Mouse (Mus musculus) kidney, embryonic 15.5 days (tissue): ENCODE results near the gene Zbtb18. TPM values are rescaled to one million over a fixed set of nuclear protein-coding genes. Genes with fewer than 3 reads are reported as not detected.

Experiments used
- ATAC-seq: fragments of 200-750 bp; cut with Nextera tagmentation; replicated peaks from 2 replicates; pipeline ENCODE4 v1.8.0; 2017; ENCODE audit warnings: moderate TSS enrichment; ENCODE audit not compliant: low FRiP score
- H3K27ac ChIP-seq: fragments of 300-500 bp; sonication (generic); 2 replicates; pipeline ENCODE4 v1.5.1; 2015; ENCODE audit warnings: mild to moderate bottlenecking, inconsistent platforms
- H3K27me3 ChIP-seq: fragments of 300-500 bp; sonication (generic); 2 replicates; pipeline ENCODE4 v1.6.1; 2015; ENCODE audit warnings: inconsistent platforms
- H3K36me3 ChIP-seq: fragments of 300-500 bp; sonication (generic); 2 replicates; pipeline ENCODE4 v1.6.1; 2015; ENCODE audit warnings: inconsistent platforms
- H3K4me1 ChIP-seq: fragments of 300-500 bp; sonication (generic); 2 replicates; pipeline ENCODE4 v1.6.1; 2015; ENCODE audit warnings: inconsistent platforms
- H3K4me2 ChIP-seq: fragments of 300-500 bp; sonication (generic); 2 replicates; pipeline ENCODE4 v1.6.1; 2015; ENCODE audit warnings: moderate library complexity, mild to moderate bottlenecking, inconsistent platforms
- H3K4me3 ChIP-seq: fragments of 300-500 bp; sonication (generic); replicated peaks from 2 replicates; pipeline ENCODE4 v1.5.1; 2015; ENCODE audit warnings: mild to moderate bottlenecking, inconsistent platforms
- H3K9ac ChIP-seq: fragments of 300-500 bp; sonication (generic); 2 replicates; pipeline ENCODE4 v1.6.1; 2015; ENCODE audit warnings: mild to moderate bottlenecking, inconsistent platforms
- H3K9me3 ChIP-seq: fragments of 300-500 bp; sonication (generic); replicated peaks from 2 replicates; pipeline ENCODE4 v1.6.1; 2016; ENCODE audit warnings: inconsistent platforms
- WGBS: fragments of 180-500 bp; shearing (Covaris S2); methylation state at CpG from one replicate; pipeline ENCODE4 v1.1.7; 2015; ENCODE audit warnings: mixed read lengths; 5-methylcytosine and 5-hydroxymethylcytosine counted together
- polyA plus RNA-seq: library from polyadenylated mRNA; unstranded; fragments of >200 nt; fragmentation: Nextera tagmentation; extraction: Ambion mirVana; gene quantifications from 2 replicates; pipeline ENCODE4 v1.2.1, GENCODE M21; 2015

Gene Zbtb18
- polyA plus RNA-seq, result 1.7 and 1.9 TPM in 2 replicates

DNA sequence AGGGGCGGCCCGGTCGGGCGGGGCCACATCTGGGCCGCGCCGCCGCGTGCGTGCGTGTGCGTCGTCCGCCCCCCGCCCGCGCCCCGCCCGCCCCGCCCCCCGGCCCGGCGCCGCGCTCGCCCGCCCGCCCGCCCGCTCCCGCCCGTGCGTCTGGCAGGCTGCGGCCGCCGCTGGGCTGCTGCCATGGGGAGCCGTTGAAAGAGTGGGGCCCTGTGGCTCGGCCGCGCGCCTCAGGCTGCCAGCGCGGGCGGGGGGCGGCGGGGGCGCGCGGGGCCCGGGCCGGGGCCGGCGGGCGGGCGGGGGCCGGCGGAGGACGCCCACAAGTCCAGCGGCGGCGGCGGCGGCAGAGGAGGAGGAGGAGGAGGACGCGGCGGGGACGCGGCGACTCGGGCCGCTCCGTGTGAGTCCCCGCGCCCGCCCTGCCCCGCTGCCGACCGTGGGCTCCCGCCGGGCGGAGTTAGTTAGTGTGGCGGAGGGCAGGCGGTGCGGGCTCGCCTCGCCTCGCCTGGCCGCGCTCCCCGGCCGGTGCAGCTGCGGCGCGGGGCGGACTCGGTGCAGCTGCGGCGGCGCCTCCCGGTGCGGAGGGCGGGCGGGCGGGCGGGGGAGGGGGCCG lies at the start of gene Zbtb18:
TSS of gene Zbtb18 (plus strand) at position 156 of the 613 bp plus-strand sequence.
- H3K27me3 ChIP-seq, result no peaks in the 10 kb centered on the region
- H3K4me1 ChIP-seq, result peaks cover 38% of the 10 kb centered on the region
- H3K9ac ChIP-seq, result peak within 1 kb of the TSS; percentile 86
- WGBS, result 0% methylated on average over 12 of the region's 106 CpGs
- H3K4me3 ChIP-seq, result peak within 1 kb of the TSS; percentile 86
- H3K9me3 ChIP-seq, result no peaks in the 10 kb centered on the region
- H3K4me2 ChIP-seq, result peak within 1 kb of the TSS; percentile 88
- peaks cover 3% of the 10 kb centered on the region for H3K36me3 ChIP-seq
- peak within 1 kb of the TSS; percentile 99 for H3K27ac ChIP-seq
- peak; percentile 22 for ATAC-seq

GRCm38 (mm10) chr1:177397455-177397854 lies 44.7 kb upstream of the Zbtb18 start:
- Histone ChIP-seq H3K4me1 (no peaks in the 10 kb centered on the region), H3K27ac (no peak overlapping the region), H3K27me3 (no peaks in the 10 kb centered on the region), H3K9ac (no peak overlapping the region), H3K4me3 (no peak overlapping the region), H3K9me3 (no peaks in the 10 kb centered on the region), H3K36me3 (no peaks in the 10 kb centered on the region), H3K4me2 (no peak overlapping the region)
- WGBS, result 88% methylated on average over 1 of the region's 1 CpGs
- ATAC-seq, result no peak; the same call in 1 of the 2 replicates

- Histone ChIP-seq H3K4me3 (no peak overlapping the region), H3K9ac (no peak overlapping the region), H3K36me3 (no peaks in the 10 kb centered on the region), H3K27ac (no peak overlapping the region), H3K9me3 (no peaks in the 10 kb centered on the region), H3K4me1 (no peaks in the 10 kb centered on the region), H3K27me3 (no peaks in the 10 kb centered on the region), H3K4me2 (no peak overlapping the region)
- no peak for ATAC-seq
- WGBS, result 77% methylated on average over 6 of the region's 6 CpGs
These were observed 37.0 kb upstream of the Zbtb18 start for GRCm38 (mm10) chr1:177405170-177405569.

DNA sequence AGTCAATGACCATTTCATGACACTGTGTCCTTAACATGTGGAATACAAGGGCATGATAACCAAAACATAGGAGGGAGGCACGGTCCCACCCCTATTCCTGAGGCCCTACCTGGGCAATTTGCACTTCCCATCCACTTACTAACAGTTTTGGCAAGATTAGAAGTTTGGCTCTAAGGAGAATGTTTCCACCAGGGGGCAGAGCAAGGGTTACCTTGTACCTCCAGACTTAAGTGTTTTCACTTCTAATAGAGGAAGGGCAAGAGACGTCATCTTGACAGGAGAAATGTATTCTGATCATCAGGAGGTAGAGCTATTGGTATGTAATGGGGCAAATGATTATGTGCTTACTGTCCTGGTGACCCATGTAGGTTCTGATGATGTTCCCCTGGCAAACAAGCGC lies 33.5 kb upstream of the Zbtb18 start:
- H3K27ac ChIP-seq, result no peak overlapping the region
- no peak for ATAC-seq
- no peaks in the 10 kb centered on the region for H3K27me3 ChIP-seq
- H3K4me1 ChIP-seq, result no peaks in the 10 kb centered on the region
- no peaks in the 10 kb centered on the region for H3K9me3 ChIP-seq
- H3K36me3 ChIP-seq, result no peaks in the 10 kb centered on the region
- 71% methylated on average over 3 of the region's 3 CpGs for WGBS
- no peak overlapping the region for H3K9ac ChIP-seq
- no peak overlapping the region for H3K4me3 ChIP-seq
- H3K4me2 ChIP-seq, result no peak overlapping the region

GRCm38 (mm10) chr1:177410769-177411348 lies 31.3 kb upstream of the Zbtb18 start:
- no peaks in the 10 kb centered on the region for H3K27me3 ChIP-seq
- no peak overlapping the region for H3K4me3 ChIP-seq
- H3K36me3 ChIP-seq, result no peaks in the 10 kb centered on the region
- H3K27ac ChIP-seq, result no peak overlapping the region
- H3K9me3 ChIP-seq, result no peaks in the 10 kb centered on the region
- no peaks in the 10 kb centered on the region for H3K4me1 ChIP-seq
- ATAC-seq, result no peak
- H3K9ac ChIP-seq, result no peak overlapping the region
- H3K4me2 ChIP-seq, result no peak overlapping the region
- WGBS, result 77% methylated on average over 7 of the region's 7 CpGs

GRCm38 (mm10) chr1:177411359-177412358 lies 30.5 kb upstream of the Zbtb18 start:
- WGBS, result 55% methylated on average over 19 of the region's 19 CpGs
- no peaks in the 10 kb centered on the region for H3K36me3 ChIP-seq

DNA sequence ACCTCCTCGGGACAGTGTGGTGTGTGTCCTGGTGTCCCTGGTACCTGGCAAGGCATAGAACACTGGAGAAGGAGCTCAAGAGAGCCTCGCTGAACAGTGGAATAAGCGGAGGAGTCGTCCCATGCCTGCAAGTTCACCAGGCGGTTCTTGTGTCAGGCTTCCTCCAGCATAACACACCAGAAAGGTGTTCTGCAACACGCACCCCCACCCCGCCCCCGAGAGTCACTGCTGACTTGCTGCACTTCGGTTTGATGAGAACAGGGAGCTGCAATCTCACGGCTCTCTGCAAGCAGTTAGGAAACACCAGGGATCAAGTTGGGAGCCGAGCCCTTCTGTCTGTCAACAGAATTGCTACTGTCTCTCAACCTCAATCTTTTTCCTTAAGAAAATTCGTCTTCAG lies 22.8 kb upstream of the Zbtb18 start:
- ATAC-seq, result no peak
- Histone ChIP-seq H3K4me3 (no peak overlapping the region), H3K27ac (no peak overlapping the region), H3K9ac (no peak overlapping the region), H3K4me2 (no peak overlapping the region), H3K27me3 (no peaks in the 10 kb centered on the region), H3K4me1 (no peaks in the 10 kb centered on the region), H3K36me3 (no peaks in the 10 kb centered on the region), H3K9me3 (no peaks in the 10 kb centered on the region)
- 67% methylated on average over 12 of the region's 12 CpGs for WGBS

More at GRCm38 (mm10) chr1:177411359-177412358, 30.5 kb upstream of the Zbtb18 start:
- Histone ChIP-seq H3K4me3 (no peak overlapping the region), H3K27ac (no peak overlapping the region), H3K9me3 (no peaks in the 10 kb centered on the region), H3K9ac (no peak overlapping the region), H3K4me1 (no peaks in the 10 kb centered on the region), H3K27me3 (no peaks in the 10 kb centered on the region), H3K4me2 (no peak overlapping the region)
- no peak for ATAC-seq

DNA sequence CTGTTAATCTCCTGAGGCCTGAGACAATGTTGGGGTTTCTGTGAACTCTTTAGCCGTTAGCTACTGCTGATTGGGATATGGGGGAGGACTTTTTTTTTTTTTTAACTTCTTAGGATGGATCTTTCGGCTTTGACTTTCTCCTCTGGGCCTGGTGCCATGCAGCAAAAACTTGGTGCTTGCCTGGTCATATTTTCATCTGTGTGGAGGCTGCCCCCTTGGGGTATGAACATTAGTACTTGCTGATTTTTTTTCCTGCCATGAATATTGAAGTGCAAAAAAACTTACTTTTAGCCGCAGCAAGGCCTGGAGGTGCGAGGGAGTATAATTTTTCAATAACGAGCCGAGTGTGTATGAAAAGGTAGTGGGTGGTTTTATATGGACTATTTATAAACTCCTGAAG lies 22.0 kb upstream of the Zbtb18 start:
- no peaks in the 10 kb centered on the region for H3K27me3 ChIP-seq
- no peaks in the 10 kb centered on the region for H3K9me3 ChIP-seq
- no peaks in the 10 kb centered on the region for H3K4me1 ChIP-seq
- H3K36me3 ChIP-seq, result no peaks in the 10 kb centered on the region
- 69% methylated on average over 6 of the region's 6 CpGs for WGBS
- H3K4me3 ChIP-seq, result no peak overlapping the region
- ATAC-seq, result no peak
- no peak overlapping the region for H3K9ac ChIP-seq
- H3K27ac ChIP-seq, result no peak overlapping the region
- no peak overlapping the region for H3K4me2 ChIP-seq

DNA sequence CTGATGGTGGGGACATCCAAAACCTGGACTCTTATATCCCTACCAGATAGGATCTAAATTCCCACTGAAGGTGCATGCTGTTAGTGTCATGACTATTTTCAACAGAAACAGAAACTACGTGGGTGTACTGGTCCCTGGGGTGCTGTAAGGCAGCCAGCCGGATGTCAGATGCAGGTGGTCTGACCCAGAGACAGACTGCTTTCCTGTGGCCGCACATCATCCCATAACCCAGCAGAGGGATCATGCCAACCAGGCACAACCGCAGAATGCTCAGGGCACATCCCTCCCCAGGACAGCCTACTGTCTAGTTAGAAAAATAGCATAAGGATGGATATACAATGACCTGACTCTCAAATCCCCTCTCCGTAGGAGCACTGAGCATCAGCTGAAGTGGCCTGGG lies 14.3 kb upstream of the Zbtb18 start:
- Histone ChIP-seq H3K9ac (no peak overlapping the region), H3K36me3 (no peaks in the 10 kb centered on the region), H3K4me2 (no peak overlapping the region), H3K27ac (no peak overlapping the region), H3K4me1 (no peaks in the 10 kb centered on the region), H3K4me3 (no peak overlapping the region), H3K27me3 (no peaks in the 10 kb centered on the region), H3K9me3 (no peaks in the 10 kb centered on the region)
- WGBS, result 73% methylated on average over 5 of the region's 5 CpGs
- no peak for ATAC-seq

GRCm38 (mm10) chr1:177428338-177428737 lies 13.8 kb upstream of the Zbtb18 start:
- no peaks in the 10 kb centered on the region for H3K4me1 ChIP-seq
- no peaks in the 10 kb centered on the region for H3K9me3 ChIP-seq
- WGBS, result 68% methylated on average over 14 of the region's 14 CpGs

DNA sequence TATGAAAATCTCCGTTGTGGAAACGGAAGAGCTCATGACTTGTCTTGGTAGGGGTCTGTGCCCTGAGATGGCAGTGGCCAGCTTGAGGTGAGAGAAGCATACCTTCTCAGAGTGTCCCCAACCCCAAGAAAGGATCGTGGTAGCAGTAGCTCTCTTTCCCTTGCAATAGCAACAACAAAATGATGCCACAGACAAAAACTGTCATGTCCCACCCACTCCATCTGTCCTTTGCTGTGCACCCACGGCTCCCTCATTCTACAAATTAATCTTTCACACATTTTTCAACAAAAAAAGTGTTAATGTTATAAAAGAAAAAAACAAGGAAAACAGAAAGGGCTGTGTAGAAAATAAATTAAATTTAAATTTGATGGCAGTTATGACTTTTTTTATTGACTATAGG lies 13.1 kb upstream of the Zbtb18 start:
- Histone ChIP-seq H3K4me1 (no peaks in the 10 kb centered on the region), H3K36me3 (no peaks in the 10 kb centered on the region), H3K4me3 (no peak overlapping the region), H3K27me3 (no peaks in the 10 kb centered on the region), H3K9ac (no peak overlapping the region), H3K27ac (no peak overlapping the region), H3K4me2 (no peak overlapping the region), H3K9me3 (no peaks in the 10 kb centered on the region)
- ATAC-seq, result no peak
- WGBS, result 78% methylated on average over 4 of the region's 4 CpGs

More at GRCm38 (mm10) chr1:177428338-177428737, 13.8 kb upstream of the Zbtb18 start:
- H3K4me3 ChIP-seq, result no peak overlapping the region
- no peaks in the 10 kb centered on the region for H3K36me3 ChIP-seq
- H3K27me3 ChIP-seq, result no peaks in the 10 kb centered on the region
- ATAC-seq, result no peak
- no peak overlapping the region for H3K27ac ChIP-seq
- no peak overlapping the region for H3K4me2 ChIP-seq
- no peak overlapping the region for H3K9ac ChIP-seq

- Histone ChIP-seq H3K4me2 (peak overlapping the region; percentile 77), H3K36me3 (no peaks in the 10 kb centered on the region), H3K27me3 (no peaks in the 10 kb centered on the region), H3K27ac (no peak overlapping the region), H3K9ac (no peak overlapping the region), H3K9me3 (no peaks in the 10 kb centered on the region), H3K4me1 (peaks cover 23% of the 10 kb centered on the region), H3K4me3 (no peak overlapping the region)
- no CpG with 5 or more reads among the region's 2 CpGs for WGBS
- no peak for ATAC-seq
These were observed 1.7 kb upstream of the Zbtb18 start for GRCm38 (mm10) chr1:177440411-177440810.
